Mouse (Mus musculus): ENCODE data around the gene Sgip1.

The Sgip1 gene

DNA sequence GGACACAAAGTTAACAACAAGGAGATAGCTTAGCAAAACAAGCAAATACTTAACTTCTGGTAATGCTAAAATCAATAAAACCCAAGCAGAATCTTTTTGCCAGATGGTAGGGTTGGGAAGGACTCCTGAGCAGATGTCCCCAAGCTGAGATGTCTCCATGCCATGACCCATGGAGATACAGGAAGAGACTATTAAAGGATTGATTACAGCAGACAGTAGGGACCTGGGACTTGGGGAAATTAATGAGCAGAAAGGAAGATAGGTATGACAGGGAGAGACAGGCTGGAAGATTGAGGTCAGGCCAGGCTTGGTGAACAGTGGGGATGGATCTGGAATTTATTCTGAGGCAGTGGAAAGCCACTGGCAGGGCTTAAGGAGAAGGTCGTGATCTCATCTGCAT, 33.5 kb downstream of the Sgip1 start:
- in situ Hi-C loops (cut with MboI, MseI) = no loop called here

DNA sequence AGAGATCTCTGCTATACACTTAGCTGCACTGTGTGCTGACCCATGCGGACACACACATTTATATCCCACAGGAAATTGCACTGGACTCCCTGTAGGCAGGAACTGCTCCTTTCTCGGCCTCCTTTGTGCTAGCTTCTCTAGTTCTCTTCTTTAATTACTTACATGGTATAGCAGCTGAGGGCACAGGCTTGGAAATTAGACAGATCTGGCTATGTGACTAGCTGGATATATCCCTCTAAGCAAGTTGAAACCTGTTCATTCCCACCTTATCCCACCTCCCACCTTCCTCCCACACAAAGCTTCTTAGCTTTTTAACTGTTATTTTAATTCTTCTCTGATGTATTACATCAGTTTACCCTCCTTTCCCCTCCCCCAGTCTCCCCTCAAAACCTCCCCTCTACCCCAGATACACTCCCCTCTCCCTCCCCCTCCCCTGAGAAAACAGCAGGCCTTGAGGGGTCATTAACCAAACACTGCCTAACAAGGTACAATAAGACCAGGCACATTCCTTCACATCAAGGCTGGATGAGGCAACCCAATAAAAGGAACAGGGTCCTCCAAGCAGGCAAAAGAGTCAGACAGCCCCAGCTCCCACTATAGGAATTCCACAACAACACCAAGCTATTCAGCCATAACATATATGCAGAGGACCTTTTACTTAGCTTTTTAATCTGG, 34.6 kb downstream of the Sgip1 start:
- in situ Hi-C loops (cut with MboI, MseI) = no loop called here

DNA sequence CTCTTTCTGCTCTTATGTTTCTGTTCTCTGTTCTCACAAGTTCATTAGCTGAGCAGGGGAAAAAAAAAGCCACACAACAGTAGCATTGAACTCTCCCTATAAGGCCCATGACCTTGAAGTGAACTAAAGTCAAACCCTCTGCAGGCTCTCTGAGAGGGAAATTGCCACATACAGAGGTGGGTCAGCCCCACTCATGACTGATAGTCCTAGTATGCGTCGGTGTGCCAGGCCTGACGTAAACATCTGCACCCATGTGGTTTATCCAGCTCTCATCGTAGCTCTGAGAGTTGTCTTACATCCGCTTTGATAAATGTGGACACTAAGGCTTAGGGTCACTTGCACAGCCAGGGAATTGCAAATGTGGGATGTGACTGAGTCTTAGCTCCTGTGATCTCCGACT, 38.8 kb downstream of the Sgip1 start:
- in situ Hi-C loops (cut with MboI, MseI) = loop anchor here (10.0 kb wide), 1 partner anchor 885 kb away; the partner anchor contains the start of gene C130073F10Rik

DNA sequence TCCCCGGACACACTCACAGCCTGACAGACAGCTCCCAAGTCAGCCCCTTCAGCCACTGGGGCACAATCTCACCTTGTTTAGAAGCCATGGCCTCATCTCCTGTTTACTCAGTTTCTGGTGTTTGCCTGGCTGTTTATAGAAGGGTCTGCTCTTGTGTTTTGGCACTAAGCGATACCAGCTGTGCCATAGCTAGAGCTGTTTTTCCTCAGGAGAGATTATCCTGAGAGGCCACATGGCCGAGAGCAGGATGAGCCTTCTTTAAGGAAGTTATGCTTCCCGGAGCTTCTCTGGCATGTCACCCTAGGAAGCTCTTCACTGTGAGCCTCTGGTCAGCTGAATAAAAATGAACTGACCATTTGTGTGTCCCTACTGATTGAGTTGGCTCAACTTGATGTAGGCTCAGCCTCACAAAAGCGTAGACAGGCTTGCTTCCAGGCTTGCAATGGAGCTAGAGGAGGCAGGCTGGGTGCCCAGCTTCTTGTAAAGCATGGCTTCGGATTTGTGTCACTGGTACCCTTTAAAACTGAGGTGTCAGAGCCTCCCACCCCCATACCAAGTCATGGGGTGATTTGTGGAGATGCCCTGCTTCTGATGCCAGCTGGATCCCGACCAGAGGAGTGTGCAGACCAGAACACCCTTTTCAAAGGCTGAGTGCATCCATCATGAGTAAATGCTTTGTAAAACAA, 42.1 kb downstream of the Sgip1 start:
- in situ Hi-C loops (cut with MboI, MseI) = loop anchor here (10.0 kb wide), 1 partner anchor 888 kb away; the partner anchor contains the start of gene C130073F10Rik

DNA sequence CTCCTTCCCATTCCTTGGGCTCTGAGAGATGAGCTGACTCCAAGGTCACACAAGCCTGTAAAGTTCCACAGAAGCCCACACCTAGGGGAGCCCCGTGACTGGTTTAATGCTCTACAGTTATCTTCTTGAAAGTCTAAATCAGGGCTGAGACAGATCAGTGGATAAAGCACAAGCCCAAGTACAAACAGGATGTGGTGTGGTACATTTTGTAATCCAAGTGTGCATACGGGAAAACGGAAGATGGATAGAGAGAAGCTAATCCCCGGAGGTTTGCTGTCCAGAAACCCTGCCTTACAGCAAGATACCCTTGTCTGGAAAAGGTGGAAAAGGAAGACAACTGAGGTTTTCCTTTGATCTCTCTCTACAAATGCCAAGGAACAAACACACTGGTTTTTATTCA, 44.1 kb downstream of the Sgip1 start:
- in situ Hi-C loops (cut with MboI, MseI) = loop anchor here (10.0 kb wide), 1 partner anchor 890 kb away; the partner anchor contains the start of gene C130073F10Rik

DNA sequence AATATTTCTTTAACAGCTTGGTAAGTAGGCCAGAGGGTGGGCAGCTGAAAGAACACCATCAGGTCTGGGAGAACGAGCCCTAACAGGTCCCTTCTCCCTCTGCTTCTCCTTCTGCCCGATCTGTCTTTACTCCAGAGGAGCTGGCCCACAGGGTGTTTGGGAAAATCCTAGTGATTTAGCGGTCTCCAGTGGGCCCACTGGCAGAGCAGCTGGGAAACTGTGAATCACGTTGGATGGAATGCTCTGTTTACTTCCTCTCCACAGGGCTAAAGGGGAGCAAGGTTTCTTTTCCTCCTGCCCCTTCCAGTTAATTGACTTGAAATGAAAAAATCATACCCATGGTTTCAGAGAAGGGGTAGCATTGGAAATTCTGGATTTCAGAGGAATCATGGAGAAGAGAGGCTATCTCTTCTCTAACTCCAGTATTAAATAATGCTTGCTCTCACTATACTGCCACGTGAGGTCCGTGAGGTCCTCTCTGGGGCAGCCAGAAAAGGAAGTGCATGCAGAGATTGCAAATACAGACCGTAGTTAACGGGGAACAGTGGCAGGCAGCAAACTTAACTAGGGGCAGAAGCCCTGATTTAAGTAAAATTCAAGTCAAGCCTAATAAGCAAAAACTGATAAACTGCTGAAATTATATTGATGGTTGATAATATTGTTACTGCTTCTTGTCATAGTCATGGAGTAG, 51.1 kb downstream of the Sgip1 start:
- in situ Hi-C loops (cut with MboI, MseI) = no loop called here

DNA sequence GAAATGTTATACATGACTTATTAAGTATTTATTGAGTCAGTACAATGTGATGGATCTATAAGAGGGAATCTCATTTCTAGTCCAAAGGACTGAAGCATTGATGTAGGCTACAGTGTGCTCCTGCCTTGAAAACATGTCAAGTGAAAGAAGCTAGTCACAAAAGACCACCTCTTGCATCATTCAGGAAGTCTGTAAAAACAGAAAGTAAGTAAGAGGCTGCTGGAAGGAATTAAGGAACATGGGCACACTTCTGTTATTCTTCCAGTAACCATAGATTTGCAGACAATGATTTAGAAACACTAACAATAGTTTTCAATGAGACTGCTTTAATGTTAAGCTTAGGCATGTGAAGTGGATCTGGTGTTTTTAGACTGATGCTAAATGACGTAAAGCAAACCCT, 60.4 kb downstream of the Sgip1 start:
- in situ Hi-C loops (cut with MboI, MseI) = no loop called here

DNA sequence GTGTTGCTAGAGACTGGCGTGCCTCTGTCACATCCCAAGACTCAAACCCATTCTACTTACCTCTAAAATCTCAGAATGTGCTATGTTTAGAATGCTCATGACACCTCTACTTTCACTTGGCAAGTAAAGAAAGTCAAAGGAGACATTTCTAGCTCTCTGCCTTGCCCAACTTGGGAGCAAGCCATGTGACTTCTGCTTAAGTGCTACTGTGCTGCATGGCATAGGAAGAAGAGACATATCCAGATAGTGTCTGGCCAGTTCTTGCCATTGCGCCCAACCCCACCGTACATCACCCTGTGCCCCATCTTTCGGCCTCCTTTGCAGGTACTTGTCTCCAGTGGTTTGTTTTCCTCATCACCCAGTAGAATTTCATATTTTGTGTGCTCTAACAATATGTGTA, 60.8 kb downstream of the Sgip1 start:
- in situ Hi-C loops (cut with MboI, MseI) = no loop called here

DNA sequence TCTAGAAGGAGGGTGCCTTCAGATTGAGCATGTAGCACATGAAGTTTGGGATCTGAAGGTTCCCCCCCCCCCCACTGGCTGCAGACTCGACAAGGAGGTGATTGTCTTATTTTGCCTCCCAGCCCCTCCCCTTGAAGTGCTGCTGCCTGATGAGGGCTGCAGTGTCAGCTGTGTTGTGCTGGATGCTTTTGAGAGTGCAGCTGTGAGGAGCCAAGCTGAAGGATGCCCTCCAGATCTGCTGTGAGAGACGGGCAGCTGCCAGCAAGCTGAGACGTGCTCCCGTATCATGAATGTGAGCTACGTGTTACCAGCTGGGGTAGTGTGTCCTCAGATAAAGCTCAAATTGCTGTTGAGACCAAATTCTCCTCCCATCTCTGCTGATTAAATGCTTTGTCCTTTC, 63.5 kb downstream of the Sgip1 start:
- in situ Hi-C loops (cut with MboI, MseI) = no loop called here

DNA sequence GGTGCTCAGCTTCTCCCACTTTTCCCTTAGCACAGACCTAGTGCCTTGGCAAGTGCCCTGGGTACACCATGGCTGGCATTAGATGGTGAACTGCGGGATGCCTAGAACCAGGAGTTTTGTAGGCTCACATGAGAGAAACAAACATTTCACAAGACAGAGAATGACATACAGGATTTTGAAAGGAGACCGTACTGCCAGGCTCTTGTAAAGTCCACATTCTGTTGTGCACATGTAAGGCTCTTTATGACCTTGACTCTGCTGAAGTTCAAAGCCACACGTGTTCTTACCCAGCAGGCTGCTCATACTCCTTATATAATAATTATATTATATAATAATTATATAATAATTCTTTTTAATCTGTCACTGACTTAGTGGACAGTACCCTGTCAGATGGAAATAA, 65.9 kb downstream of the Sgip1 start:
- in situ Hi-C loops (cut with MboI, MseI) = no loop called here

DNA sequence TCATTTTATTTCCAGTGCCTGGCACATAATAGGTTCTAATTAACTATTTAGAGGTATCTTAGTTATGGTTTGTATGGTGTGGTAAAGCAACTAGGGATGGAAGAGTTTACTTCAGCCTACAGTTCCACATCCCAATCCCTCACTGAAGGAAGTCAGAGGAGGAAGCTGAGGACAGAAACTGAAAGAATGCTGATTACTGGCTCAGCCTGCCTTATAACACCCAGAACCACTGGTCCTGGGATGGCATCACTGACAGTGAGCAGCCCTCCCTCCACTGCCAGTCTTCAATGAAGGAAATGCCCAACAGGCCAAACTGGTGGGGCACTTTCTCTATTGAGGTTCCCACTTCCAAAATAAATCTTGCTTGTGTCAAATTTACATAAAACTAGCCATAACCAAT, 67.2 kb downstream of the Sgip1 start:
- in situ Hi-C loops (cut with MboI, MseI) = no loop called here

DNA sequence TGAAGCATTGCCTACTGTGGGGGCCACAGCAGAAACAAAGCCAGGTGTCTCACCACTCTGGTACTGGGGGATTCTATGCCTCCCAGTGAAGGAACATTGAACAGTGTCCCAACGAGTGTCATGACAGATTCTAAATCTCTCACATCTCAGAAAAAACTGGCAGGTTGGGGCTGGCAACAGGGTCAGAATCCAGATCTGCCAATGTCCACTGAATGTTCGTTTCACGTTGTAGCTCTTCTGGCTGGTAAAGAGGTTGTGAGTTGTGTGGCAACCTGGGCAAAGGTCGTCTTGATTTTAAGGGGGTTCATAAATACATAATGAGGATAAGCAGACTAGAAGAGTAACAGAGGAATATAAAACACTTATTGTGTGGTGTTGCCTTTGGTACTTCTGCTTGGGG, 68.2 kb downstream of the Sgip1 start:
- in situ Hi-C loops (cut with MboI, MseI) = no loop called here

DNA sequence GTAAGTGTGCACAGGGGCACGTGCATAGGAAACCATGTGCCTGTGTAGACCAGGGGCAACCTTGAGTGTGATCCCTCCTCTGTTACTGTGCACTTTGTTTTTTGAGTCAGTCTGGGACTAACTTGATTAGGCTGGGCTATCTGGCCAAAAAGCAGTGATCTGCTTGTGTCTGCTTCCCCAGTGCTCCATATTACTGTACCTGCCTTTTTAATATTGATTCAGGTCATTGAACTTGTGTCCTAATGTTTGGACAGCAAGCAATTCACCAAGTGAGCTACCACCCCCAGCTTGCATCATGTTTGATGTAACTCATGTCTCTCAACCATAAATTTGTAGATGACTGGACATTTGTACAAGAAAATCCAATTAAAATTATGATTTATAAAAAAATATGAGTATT, 69.2 kb downstream of the Sgip1 start:
- in situ Hi-C loops (cut with MboI, MseI) = no loop called here

DNA sequence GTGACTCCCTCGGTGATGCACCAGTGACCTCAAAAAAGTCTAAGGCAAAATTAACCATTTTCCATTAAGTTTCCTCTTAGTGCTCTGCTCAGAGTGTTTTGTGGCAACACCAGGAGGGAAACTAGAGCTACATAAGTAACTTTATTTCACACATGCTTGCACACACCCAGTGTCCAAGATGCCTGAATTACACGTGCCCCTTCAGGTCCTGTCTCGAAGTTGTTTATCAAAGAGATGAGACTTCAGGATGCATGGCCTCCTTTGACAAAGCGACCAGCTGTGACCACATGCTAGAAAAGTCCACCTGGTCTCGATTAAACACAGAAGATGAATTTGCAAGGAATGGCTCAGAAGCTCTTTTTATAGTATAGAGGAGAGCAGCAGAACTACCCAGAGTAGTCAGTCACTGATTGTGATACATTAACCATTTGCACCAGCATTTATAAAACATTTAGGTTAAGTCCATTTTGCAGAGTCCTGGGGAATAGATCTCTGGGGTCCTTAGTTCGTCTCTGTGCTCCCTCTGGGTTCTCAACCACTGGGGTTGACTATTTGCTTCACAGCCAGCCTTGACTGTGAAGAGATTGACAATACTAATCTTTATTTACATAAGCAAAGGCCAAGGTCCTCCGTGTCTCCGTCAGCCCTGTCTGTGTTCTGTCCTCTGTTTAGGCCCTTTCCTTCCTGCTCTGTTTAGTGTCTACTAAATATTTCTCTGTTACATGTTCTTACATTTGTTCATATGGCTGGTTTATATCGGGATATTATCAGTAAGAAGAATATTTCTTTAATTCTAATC, 70.1 kb downstream of the Sgip1 start:
- in situ Hi-C loops (cut with MboI, MseI) = no loop called here

DNA sequence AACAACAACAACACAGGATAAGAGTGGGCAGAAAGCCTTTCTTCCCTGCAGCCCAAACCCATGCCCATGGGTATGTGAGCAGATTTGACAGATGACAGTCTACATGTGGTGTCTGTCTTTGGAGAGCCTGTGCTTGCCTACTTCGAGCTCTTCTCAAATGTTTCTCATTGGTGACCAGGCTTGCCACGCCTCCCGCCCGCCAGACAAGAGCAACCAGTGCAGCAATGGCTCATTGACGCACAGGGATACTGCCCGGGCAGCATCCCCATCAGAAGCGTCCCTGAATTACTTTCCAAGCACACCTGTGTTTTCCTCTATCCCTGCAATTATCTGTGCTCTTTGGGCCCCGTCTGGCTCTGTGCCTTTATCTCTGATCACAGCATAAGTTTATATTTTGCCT, 72.2 kb downstream of the Sgip1 start:
- in situ Hi-C loops (cut with MboI, MseI) = no loop called here

DNA sequence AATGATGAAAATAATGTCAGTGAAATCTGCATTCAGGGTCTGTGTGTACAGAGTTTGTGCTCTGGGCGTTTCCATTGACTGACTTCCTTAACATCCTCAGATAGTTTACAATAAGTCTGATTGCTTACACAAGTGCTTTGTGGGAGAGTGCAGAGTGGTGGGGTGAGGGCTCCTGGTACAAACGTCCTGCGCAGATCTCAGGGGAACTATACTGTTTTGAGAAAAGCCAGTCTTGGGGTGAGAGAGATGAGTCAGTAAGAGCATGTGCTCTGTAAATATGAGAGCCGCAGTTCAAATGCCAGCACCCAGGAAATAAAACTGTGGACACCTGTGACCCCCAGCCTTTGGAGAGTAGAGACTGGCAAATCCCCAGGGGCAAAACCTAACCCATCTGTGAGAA, 80.7 kb downstream of the Sgip1 start:
- in situ Hi-C loops (cut with MboI, MseI) = no loop called here

DNA sequence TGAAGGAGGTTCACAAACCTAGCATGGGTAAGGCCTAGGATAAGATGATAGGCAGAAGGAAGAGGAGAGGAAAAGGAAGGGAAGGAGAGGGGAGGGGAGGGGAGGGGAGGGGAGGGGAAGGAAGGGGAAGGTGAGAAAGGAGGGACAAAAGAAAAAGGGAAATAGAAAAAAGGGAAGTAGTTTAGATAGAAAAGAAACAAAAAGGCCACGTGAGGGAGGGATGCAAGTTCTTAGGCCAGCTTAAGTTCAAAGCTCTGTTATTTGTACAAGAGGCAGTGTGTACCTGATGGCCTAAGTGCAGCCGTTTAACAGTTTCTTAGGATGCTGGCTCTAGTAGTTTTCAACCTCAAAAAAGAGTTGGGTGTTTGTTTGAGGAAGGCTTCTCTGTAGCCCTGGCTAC, 83.4 kb downstream of the Sgip1 start:
- in situ Hi-C loops (cut with MboI, MseI) = no loop called here

DNA sequence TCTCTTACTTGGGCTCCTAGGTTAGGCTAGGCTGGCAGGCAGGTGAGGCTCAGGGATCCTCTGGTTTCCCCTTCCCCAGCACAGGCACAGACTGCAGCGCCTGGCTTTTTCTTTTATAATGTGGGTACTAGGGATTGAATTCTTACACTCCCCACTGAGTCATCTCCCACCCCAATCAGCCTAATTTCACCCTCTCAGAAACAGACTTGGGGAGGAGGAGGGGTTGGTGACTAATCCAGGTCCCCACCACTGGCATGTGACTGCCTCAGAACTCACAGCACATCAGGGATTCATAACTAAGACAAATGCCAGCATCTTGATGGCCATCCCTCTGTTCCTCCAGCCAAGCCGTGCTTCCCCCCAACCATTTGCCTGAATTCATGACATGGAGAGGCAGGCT, 85.1 kb downstream of the Sgip1 start:
- in situ Hi-C loops (cut with MboI, MseI) = no loop called here

DNA sequence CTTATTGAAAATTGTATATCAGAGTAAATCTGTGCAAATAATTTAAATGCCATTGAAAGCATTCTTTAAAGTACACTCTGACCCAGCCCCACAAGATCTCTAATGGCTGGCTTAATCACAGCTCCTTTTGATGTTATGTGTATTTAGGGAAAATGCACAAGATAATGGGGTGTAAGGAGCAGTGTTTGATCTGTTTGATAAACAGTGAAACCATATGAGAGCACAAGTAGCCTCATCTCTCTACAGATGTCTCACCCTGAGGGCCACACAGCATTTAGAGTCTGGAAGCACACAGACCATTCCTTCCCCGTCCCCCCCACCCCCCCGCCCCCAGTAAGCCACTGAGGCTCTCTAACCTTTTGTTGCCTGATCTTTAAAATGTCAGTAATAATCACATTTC, 87.4 kb downstream of the Sgip1 start:
- in situ Hi-C loops (cut with MboI, MseI) = no loop called here

DNA sequence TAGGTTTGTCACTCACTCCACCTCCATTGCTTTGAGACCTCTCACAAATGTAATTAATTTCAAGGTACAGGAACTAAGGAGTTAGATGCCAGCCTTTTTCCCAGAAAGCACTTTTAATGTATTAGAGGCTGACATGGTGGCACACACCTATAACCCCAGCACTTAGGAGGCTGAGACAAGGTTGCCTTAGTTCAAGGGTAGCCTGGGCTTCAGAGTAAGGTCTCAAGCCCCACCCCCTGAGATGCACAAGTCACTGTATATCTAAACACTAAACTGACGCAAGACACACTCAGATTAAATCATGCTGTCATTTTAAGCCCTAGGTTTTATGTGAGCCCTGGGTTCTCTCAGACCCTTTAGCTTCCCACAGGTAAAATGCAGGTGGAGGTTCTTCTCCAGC, 92.1 kb downstream of the Sgip1 start:
- in situ Hi-C loops (cut with MboI, MseI) = no loop called here

DNA sequence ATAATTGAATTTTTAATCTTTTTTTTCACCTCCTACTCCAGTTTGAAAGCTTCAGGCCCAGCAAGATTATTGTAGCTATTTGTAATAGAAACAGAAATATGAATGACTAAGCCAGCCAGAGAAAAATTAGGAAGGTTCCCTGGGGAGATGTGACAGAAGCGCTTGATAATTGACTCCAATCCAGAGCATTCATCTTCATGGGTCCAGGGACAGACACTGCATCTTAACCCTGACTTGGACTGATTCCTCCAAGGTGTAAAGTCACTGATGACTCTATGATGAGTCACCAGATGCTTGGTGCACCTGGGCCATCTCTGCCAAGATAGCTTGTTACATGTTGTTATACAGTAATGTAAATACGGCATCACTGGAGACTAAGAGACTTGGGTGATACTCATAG, 92.6 kb downstream of the Sgip1 start:
- in situ Hi-C loops (cut with MboI, MseI) = no loop called here

DNA sequence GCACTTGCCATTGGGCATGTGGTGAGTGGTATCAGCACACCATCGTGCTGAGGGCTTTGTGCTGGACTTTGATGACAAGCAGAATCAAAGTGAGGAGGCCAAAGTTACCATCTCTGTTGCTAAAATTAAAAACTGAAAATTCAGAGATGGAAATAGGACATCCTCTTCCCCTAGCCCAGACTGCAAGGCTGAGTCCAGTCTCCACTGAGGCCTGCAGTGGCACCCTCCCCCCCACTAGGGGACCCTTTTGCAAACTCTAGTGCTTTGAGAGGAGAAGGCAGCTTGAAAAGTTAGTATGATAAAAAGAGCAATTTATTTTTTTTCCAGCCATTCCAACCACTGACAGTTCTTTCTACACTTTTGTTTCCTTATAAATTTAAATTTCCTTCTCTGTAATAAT, 93.6 kb downstream of the Sgip1 start:
- in situ Hi-C loops (cut with MboI, MseI) = no loop called here

Measured in T-helper 1 cell (primary cell).